ENCODE assay signal across 16 mouse cellular contexts in genomic region chr12:40341443-40341842, GRCm38 (mm10).
DNase-seq lines count a peak whose midpoint lies in the region; ATAC-seq and TF ChIP-seq lines count a peak whose summit lies in the region.
"Had no signal": no experiment of that assay in that cellular context is flagged by ENCODE, and none has a peak within 500 bp of the region (broad histone marks: within the 10 kb centered on the region; RNA-seq: fewer than 3 reads in every experiment).

No protein-coding gene starts in this region.

- no peak overlapping the region for H3K9ac ChIP-seq in heart, embryonic 13.5 days
- H3K9ac ChIP-seq in heart, adult 2 months (ENCODE audit: low read depth, low read length) = no peak overlapping the region
- no peak overlapping the region for H3K9ac ChIP-seq in lung, embryonic 16.5 days (ENCODE audit: low read length)
- H3K9ac ChIP-seq in kidney, postnatal 0 days (ENCODE audit: low read depth, low read length) = no peak overlapping the region
- H3K9ac ChIP-seq: liver, embryonic 13.5 days; midbrain, embryonic 15.5 days had no signal

- peak overlapping the region; percentile 31; the same call in 1 of the 2 replicates for H3K4me2 ChIP-seq in heart, embryonic 13.5 days
- H3K4me2 ChIP-seq in lung, embryonic 16.5 days (ENCODE audit: low read depth, low read length) = no peak overlapping the region
- no peak overlapping the region for H3K4me2 ChIP-seq in kidney, postnatal 0 days (ENCODE audit: low read length)
- H3K4me2 ChIP-seq: liver, embryonic 13.5 days; midbrain, embryonic 15.5 days had no signal

- H3K27me3 ChIP-seq in heart, embryonic 13.5 days (replicated peaks) = no peaks in the 10 kb centered on the region
- H3K27me3 ChIP-seq in heart, adult 2 months (ENCODE audit: control insufficient read depth, insufficient read depth, low read length) = no peaks in the 10 kb centered on the region
- H3K27me3 ChIP-seq in lung, embryonic 16.5 days (ENCODE audit: control insufficient read depth, insufficient read depth, low read depth, low read length) = no peaks in the 10 kb centered on the region
- no peaks in the 10 kb centered on the region for H3K27me3 ChIP-seq in kidney, postnatal 0 days (ENCODE audit: insufficient read depth, low read length)
- H3K27me3 ChIP-seq: liver, embryonic 13.5 days; midbrain, embryonic 15.5 days had no signal

- no peaks in the 10 kb centered on the region for H3K36me3 ChIP-seq in heart, embryonic 13.5 days
- no peaks in the 10 kb centered on the region for H3K36me3 ChIP-seq in heart, adult 2 months (ENCODE audit: control insufficient read depth, insufficient read depth, low read length)
- H3K36me3 ChIP-seq in lung, embryonic 16.5 days (ENCODE audit: control insufficient read depth, insufficient read depth, low read length) = no peaks in the 10 kb centered on the region
- H3K36me3 ChIP-seq in kidney, postnatal 0 days (ENCODE audit: insufficient read depth, low read length) = no peaks in the 10 kb centered on the region
- H3K36me3 ChIP-seq: liver, embryonic 13.5 days; midbrain, embryonic 15.5 days had no signal

- H3K27ac ChIP-seq in heart, embryonic 13.5 days (replicated peaks) = peak overlapping the region; percentile 59; the same call in 1 of the 2 replicates
- H3K27ac ChIP-seq in heart, adult 2 months = no peak overlapping the region
- no peak overlapping the region for H3K27ac ChIP-seq in lung, embryonic 16.5 days (ENCODE audit: low read length)
- peak overlapping the region; percentile 19; the same call in 1 of the 2 replicates for H3K27ac ChIP-seq in kidney, postnatal 0 days
- H3K27ac ChIP-seq: liver, embryonic 13.5 days; midbrain, embryonic 15.5 days had no signal

- no peak for ATAC-seq in heart, embryonic 13.5 days (ENCODE audit: extremely low read depth, insufficient number of reproducible peaks, low FRiP score, low TSS enrichment)
- 0 out of 2 replicates have a peak, but pooled peaks have one; percentile 49 for ATAC-seq in lung, embryonic 16.5 days (ENCODE audit: low read depth)
- no peak for ATAC-seq in kidney, postnatal 0 days (replicated peaks; ENCODE audit: low FRiP score, low read depth)
- ATAC-seq: forebrain, embryonic 16.5 days; midbrain, embryonic 15.5 days had no signal

- no peaks in the 10 kb centered on the region for H3K9me3 ChIP-seq in heart, embryonic 13.5 days
- H3K9me3 ChIP-seq in lung, embryonic 16.5 days (ENCODE audit: control insufficient read depth, low read length) = no peaks in the 10 kb centered on the region
- H3K9me3 ChIP-seq in kidney, postnatal 0 days (replicated peaks; ENCODE audit: low read length) = no peaks in the 10 kb centered on the region
- H3K9me3 ChIP-seq: liver, embryonic 13.5 days; midbrain, embryonic 15.5 days had no signal

- intact Hi-C loops in heart, adult 2 months (cut with DNase I) = no loop called here

- no peak overlapping the region for H3K4me3 ChIP-seq in heart, embryonic 13.5 days
- H3K4me3 ChIP-seq in heart, adult 2 months = no peak overlapping the region
- H3K4me3 ChIP-seq in lung, embryonic 16.5 days (ENCODE audit: low read length) = no peak overlapping the region
- no peak overlapping the region for H3K4me3 ChIP-seq in kidney, postnatal 0 days (replicated peaks; ENCODE audit: low read depth, low read length)
- H3K4me3 ChIP-seq: liver, embryonic 13.5 days; midbrain, embryonic 15.5 days had no signal

- no peak for TF ChIP-seq POLR2A in heart, adult 2 months (IDR thresholded peaks at IDR 0.05; ENCODE audit: insufficient read depth, low read depth, low read length)

- no peak for TF ChIP-seq CTCF in heart, adult 2 months (IDR thresholded peaks at IDR 0.05)
- no peak for TF ChIP-seq CTCF in kidney, postnatal 0 days (IDR thresholded peaks at IDR 0.05; ENCODE audit: low read depth)

- 29% methylated on average over 5 of the region's 5 CpGs for WGBS in heart, embryonic 13.5 days
- WGBS in heart, adult 2 months = 49% methylated on average over 5 of the region's 5 CpGs
- WGBS in lung, embryonic 16.5 days = 29% methylated on average over 5 of the region's 5 CpGs
- WGBS in kidney, postnatal 0 days = 51% methylated on average over 5 of the region's 5 CpGs

- H3K79me2 ChIP-seq in heart, adult 2 months (replicated peaks; ENCODE audit: control insufficient read depth, insufficient read depth, low read length) = no peaks in the 10 kb centered on the region

- DNase-seq in heart, adult 2 months = no peak
- DNase-seq in lung, postnatal 10 days = no peak
- DNase-seq in kidney, postnatal 0 days (ENCODE audit: low spot score) = peak; percentile 40
- no peak for DNase-seq in cerebellum, adult 8-10 months
- no peak for DNase-seq in left cerebral cortex, adult 18-20 months (ENCODE audit: low spot score in 2 of 2)
- DNase-seq: adrenal gland, postnatal 25 days; cerebellum, adult 9-11 months; layer of hippocampus, postnatal 36 days; left cerebral cortex, postnatal 4 days; liver, embryonic 13.5 days; right cerebral cortex, postnatal 25 days; thymus, postnatal 4 days had no signal

- peaks cover 45% of the 10 kb centered on the region for H3K4me1 ChIP-seq in heart, embryonic 13.5 days
- no peaks in the 10 kb centered on the region; the same call in none of the 2 replicates for H3K4me1 ChIP-seq in heart, adult 2 months (ENCODE audit: control insufficient read depth, insufficient read depth, low read length)
- H3K4me1 ChIP-seq in lung, embryonic 16.5 days (replicated peaks; ENCODE audit: control insufficient read depth, insufficient read depth, low read length) = 0 out of 2 replicates have a peak, but pooled peaks cover 3% of the 10 kb centered on the region
- H3K4me1 ChIP-seq in kidney, postnatal 0 days (replicated peaks; ENCODE audit: insufficient read depth, low read length) = no peaks in the 10 kb centered on the region; the same call in 1 of the 2 replicates
- H3K4me1 ChIP-seq: liver, embryonic 13.5 days; midbrain, embryonic 15.5 days had no signal

- no peak for TF ChIP-seq EP300 in heart, adult 2 months (IDR thresholded peaks at IDR 0.05; ENCODE audit: insufficient read depth, low read depth, low read length)

Comparison
In these comparisons a context has a peak if more than half of its experiments do, and no peak if none do; other contexts are left out.
1. H3K27ac ChIP-seq: peak in heart, embryonic 13.5 days (single experiment) and kidney, postnatal 0 days (single experiment); none in heart, adult 2 months (single experiment) and lung, embryonic 16.5 days (single experiment).